Mouse (Mus musculus) frontal cortex, adult 2 months (tissue): ENCODE data around the gene Sf1. TPM values are rescaled to one million over a fixed set of nuclear protein-coding genes. Genes with fewer than 3 reads are reported as not detected.

ENCODE experiments used
- DNase-seq, 2 experiments: peaks; one replicate each; pipeline ENCODE4 v3.0.0; 2022; ENCODE audit warnings: low spot score in 1 of 2; ENCODE audit errors: extremely low spot score in 1 of 2
- polyA plus RNA-seq: library from polyadenylated mRNA; depleted of rRNA; stranded (reverse); fragments of >200 nt; gene quantifications from 2 replicates; pipeline ENCODE4 v1.2.3, GENCODE M21; 2012; rRNA removed

Gene Sf1
- polyA plus RNA-seq, 1 experiment: 186 TPM

DNA sequence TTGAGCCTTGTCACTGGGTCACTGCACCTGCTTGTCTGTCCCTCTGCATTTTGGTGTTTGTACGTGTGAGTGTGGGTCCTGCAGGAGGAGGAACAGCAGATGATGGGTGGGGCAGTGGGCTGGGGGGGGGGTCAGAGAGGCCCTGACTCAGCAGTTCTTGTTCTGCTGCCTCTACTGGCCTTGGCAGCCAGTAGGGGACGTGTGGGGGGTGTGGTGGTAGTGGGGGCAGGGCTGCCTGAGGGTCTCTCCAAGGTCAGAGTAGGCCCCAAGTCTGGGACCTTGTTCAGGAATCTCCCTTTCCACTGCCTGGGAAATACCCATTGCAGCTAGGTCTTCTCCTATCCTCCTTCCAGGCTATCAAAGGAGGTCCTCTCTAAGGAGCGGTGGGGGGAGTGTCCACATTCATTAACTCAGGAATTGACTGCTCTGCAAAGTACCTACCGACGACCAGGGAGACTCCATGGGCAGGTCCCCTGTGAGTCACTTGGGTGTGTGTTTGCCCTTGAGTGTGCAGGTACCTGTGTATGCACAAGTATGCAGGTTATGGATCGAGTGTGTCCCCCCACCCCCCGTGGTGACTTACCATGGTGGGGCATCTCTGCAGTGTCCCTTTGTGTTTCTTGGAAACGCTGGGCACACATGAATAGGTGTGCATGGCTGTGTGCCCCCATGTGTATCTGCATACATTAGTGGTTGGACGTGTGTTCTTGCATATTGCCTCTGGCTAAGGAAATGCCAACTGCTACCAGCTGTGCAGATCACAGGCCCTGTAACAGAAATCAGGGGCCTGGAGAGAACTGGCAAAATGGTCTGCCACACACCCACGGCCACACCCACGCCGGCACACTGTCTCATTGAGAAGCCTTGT lies 53.6 kb downstream of the Sf1 start:
- no peak for DNase-seq

DNA sequence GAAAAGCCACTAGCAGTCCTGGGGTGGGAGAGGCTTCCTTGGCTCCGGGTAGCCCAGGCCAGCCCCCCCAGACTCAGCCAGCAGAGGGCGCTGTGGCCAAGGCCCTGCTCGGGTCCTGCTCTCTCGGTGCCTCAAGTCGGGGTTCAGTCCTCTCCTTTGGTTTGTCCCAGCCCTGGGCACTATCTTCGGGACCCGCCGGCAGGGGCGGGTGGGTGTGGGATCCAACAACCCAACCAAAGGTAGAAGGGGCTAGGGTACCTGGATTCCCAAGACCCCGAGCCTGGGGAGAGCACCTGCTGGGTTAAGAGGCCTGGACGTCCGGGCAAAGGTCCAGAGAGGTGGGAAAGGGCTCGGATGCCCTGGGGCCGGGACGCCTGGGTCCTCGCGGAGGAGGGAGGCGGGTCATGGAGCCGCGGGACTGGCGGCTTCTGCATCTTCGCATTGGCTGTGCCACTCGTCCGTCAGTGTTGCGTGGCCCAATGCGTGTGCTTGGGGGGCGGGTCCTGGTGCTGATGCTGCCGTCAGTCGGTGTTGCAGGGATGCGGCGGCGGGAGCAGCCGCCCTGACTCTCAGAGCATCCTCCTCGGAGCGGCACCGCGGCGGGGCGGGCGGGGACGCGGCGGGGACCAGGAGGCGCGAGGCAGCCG lies 54.9 kb downstream of the Sf1 start, which contains the start of gene Nrxn2:
Gene Nrxn2, plus strand, starts transcription at position 499 of the 647 bp plus-strand sequence.
- peak; percentile 91 to 95 for DNase-seq

DNA sequence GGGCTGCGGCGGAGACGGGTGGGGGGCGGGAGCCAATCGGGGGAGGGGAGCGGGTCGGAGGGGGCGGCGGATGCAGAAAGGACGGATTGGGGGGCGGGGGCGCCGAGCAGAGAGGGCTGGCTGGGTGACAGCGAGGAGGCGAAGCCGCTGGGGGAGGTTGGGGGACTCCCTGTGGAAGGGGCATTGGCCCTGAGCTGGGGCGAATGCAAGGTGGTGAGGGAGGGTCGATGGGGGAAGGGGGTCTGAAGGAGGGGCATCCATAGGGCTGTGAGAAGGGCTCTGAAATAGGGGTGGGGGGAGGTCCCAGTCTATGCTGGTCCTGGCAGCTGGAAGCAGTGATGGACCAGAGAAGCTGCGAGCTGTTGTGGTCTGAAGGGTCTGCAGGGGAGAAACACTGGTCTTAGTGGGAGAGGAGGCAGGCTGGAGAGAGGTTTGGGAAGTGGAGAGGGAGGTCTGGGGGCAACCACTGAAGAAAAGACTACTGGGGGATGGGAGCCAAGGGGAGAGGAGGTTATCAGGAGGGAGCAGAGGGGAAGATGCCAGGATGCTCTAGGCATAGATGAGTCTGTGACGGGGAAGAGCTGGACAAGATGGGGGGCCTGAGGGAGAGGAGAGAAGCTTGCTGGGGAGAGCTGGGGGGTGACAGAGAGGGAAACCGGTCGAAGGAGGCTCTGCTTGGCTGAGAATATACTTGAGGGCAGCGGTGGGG lies 55.6 kb downstream of the Sf1 start:
- DNase-seq: no peak

DNA sequence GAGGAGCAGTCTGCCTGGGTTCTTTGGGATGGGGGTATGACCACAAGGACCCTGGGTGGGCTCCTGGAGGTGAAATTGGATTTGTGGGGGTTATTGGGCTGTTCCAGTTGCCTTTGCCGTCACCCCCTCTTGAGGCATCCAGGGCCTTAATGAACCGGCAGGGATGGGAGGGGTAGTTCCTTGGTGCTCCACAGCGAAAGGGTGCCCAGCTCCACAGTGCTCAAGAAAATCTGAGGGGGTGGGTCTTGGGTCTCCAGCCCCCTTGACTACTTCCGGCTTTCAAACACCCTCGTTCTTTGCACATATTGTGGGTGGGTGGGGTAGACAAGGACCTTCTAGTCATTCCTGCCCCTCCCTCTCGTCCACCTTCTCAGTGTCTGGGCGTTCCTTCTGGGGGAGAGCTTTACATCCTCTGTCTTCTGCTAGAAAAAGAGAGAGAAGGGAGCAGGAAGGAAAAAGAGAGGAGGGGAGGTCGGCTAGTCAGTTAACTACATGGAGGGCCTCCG lies 56.4 kb downstream of the Sf1 start:
- DNase-seq: no peak

DNA sequence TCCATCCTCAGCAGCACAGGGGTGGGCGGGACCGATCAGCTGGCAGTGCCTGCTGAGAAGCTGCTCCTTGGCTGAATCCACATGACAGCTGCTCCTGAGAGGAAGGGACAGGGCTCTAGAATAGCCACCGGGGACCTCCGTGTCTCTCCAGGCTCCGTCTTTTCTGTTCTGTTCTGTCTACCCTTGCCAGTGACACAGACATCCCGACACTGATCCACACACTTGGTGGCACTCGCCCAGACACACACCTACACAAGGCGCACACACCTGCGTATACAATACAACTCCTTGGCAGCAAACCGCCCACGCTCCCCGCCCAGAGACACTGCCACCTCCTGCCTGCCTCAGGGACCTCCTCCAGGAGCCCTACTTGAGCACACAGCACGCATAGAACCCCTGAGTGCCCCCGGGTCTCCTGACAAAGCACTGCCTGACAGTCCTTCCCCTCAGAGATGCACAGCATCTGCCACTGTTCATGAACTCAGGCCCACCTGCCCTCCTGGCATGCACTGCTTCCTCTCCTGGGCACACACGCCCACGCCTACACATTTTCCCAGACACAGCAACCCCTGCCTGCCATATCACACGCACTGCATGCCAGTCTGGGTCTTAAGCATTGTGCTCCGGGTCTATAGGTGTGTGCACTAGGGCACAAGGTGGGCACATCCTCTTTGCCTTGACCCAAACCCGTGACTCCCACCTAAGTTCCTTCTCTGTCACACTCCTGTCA lies 57.2 kb downstream of the Sf1 start:
- peak in 1 of 2 experiments; percentile 74 for DNase-seq

DNA sequence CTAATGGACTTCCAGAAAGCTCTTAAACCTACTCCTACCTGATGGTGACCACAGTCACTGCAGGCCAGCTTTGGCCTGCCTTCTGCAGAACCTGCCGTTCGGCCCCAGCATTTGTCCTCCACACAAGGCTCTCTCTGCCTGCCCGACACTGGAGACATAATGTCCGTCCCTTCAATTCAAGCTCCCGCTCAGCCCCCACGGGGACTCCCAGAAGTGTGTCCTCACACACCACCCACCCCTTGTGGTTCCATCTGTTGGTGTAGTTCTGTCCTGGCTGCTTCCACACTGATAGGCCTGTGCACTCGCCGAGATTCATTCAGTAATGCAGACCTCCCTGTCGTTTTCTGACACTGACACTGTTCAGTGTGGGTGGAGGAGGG lies 57.7 kb downstream of the Sf1 start:
- peak; percentile 64 to 79 for DNase-seq

DNA sequence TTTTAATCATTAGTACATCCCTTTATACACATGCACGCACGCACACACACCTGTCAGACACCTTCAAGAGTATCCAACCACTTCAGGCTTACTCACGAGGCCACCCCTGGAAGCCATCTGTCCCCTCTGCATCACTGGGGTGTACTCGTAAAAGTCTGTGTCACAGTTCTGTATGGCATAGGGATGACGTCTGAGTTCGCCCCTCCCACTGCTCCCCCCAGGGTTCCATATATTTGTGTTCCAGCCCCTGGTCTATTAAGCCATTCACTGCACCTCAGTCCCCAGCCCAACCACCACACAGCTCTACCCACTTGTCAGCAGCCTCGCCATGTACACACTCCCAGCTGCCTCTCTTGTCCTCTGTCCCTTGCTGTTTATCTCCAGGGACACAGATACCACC lies 58.5 kb downstream of the Sf1 start:
- no peak for DNase-seq

DNA sequence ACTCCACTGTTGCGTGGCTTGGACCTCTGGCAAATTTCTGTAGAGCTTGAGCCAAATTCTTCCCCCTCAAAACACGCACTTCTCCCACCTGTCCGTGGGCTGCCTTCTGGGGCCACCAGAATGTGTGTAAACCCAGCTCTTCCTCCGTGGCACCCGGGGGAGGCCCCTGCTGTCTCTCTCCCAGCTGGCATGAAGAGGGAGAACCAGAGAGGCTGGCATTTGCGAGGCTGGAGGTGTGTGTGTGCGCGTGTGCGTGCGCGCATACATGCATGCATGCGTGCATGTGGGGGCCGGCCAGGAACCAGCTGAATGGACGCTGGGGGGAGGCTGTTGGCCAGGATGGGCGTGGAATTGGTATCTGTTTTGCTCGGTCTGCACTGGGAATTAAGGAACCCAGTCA lies 59.8 kb downstream of the Sf1 start:
- DNase-seq: peak in 1 of 2 experiments; percentile 83

DNA sequence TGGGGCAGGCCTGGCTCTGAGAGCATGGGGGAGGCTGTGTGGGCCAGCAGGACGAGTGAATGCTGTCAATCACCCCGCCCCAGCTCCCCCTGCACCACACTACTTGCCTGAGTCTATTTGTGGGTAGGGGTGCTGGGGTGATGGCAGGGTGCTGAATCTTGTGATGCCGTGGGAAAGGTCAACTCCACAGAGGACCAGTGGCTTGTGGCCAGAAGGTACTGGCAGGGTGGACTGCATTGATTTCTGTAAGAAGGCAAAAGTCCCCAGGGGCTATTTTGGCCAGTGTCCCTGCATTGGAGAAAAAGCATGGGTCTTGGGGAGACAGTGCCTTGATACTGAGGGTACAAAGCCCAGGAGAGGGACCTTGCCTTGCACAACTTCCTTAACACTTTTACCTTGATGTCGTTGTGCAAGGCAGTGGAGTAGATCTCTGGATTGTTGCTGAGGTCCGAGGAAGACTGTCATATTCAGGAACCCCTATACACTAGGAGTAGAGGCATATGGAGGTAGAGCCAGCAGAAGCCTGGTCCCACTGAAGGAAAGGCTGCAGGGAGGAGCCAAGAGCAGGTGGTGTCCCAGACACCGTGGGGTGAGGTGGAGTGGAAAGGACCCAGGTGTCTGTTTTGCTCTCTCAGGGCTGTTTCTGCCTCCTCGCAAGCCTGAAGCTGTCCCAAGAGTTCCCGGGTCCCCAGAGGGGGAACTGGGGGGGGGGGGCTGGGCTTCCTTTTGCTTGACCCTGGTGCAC lies 60.8 kb downstream of the Sf1 start:
- no peak for DNase-seq

DNA sequence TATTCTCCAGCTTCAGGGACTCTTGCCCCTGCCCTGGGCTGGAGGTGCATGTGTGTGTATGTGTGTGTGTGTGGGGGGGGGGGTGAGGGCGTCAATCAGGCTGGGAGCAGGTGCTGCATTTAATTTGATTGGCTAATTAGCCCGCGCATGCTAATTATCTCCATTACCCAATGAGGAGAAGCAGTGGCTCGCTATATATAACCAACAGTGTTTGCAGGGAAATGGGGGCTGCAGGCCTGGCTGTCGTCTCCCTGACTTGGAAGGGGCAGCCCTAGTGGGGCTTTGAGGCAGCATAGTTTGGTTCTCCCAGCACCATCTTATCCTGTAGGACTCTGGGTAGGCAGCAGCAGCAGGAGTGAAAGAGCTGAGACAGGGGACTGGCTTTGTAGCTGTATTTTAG lies 62.1 kb downstream of the Sf1 start:
- DNase-seq: no peak

DNA sequence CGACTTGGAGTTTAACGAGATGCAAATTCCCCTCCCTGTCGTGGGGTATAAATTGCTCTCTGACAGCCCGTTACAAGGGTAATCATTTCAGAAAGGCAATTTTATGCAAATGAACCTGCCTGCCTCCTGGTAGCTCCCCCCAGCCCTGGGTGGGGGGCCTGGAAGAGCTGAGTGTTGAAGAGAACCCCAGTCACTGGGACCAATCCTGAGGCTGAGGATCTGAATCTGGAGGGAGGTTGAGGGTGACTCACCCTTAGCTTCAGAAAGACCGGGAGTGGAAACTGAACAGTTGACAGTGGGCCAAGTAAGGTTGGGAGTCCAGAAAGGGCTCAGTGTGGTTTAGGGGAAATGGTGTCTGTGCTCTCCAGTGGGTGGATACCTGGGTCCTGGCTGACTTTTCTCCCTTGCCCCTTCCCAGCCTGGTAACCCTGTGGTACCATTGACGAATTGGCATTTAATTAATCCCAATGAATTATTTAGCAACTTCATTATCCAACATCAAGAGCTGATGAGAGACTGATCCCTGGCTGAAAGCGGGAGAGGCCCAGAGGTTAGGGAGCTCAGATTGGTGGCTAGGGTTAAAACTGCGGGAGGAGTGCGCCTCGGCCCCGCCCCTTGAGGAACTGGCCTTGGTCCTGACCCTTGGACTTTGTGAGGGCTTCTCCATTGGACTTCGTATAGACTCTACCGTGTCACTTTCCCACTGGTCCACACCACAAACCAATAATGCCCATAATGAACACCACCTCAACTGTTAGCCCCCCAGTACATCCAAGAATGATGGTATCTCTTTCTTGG lies 63.4 kb downstream of the Sf1 start:
- no peak for DNase-seq

Other genes starting within 250 kb of the Sf1 start
- gene Sac3d1, start 245.0 kb upstream of the Sf1 start, polyA plus RNA-seq: 24.2 and 29.4 TPM in 2 replicates
- 63.5 and 65.2 TPM in 2 replicates for gene Snx15, start 235.4 kb upstream of the Sf1 start, polyA plus RNA-seq
- 0.54 and 0.63 TPM in 2 replicates for gene Batf2, start 222.7 kb upstream of the Sf1 start, polyA plus RNA-seq
- gene Arl2, start 222.1 kb upstream of the Sf1 start, polyA plus RNA-seq: 123 and 135 TPM in 2 replicates
- 0.14 TPM in 1 of 2 replicates, not detected in the other for gene Majin, start 179.3 kb upstream of the Sf1 start, polyA plus RNA-seq
- not detected in 2 replicates for gene Gpha2, start 137.3 kb upstream of the Sf1 start, polyA plus RNA-seq
- 137 and 141 TPM in 2 replicates for gene Ppp2r5b, start 127.8 kb upstream of the Sf1 start, polyA plus RNA-seq
- gene Atg2a, start 122.0 kb upstream of the Sf1 start, polyA plus RNA-seq: 29.3 and 31.2 TPM in 2 replicates
- 48.4 and 49.3 TPM in 2 replicates for gene Ehd1, start 87.0 kb upstream of the Sf1 start, polyA plus RNA-seq
- gene Cdc42bpg, start 57.2 kb upstream of the Sf1 start, polyA plus RNA-seq: 3.2 and 3.3 TPM in 2 replicates
- gene Men1, start 28.7 kb upstream of the Sf1 start, polyA plus RNA-seq: 67.6 and 68.4 TPM in 2 replicates
- gene Map4k2, start 22.6 kb upstream of the Sf1 start, polyA plus RNA-seq: 193 and 205 TPM in 2 replicates
- gene Pygm, start 20.7 kb downstream of the Sf1 start, polyA plus RNA-seq: 39.0 and 54.8 TPM in 2 replicates
- gene Rasgrp2, start 35.6 kb downstream of the Sf1 start, polyA plus RNA-seq: 70.0 and 74.0 TPM in 2 replicates
- 393 and 395 TPM in 2 replicates for gene Nrxn2, start 55.0 kb downstream of the Sf1 start, polyA plus RNA-seq
- 0.08 and 0.10 TPM in 2 replicates for gene Slc22a12, start 179.3 kb downstream of the Sf1 start, polyA plus RNA-seq